Mouse (Mus musculus) erythroblast, embryonic 14.5 days (primary cell): ENCODE data around the gene Tbx2.

Experiments used
- GATA1 ChIP-seq: IDR thresholded peaks from 2 replicates; pipeline ENCODE4 v1.6.1; 2012; ENCODE audit warnings: low read length, inconsistent platforms, mixed read lengths
- TAL1 ChIP-seq: IDR thresholded peaks from 3 replicates; pipeline ENCODE4 v1.6.1; 2012; ENCODE audit warnings: low read length, inconsistent platforms, mixed read lengths

DNA sequence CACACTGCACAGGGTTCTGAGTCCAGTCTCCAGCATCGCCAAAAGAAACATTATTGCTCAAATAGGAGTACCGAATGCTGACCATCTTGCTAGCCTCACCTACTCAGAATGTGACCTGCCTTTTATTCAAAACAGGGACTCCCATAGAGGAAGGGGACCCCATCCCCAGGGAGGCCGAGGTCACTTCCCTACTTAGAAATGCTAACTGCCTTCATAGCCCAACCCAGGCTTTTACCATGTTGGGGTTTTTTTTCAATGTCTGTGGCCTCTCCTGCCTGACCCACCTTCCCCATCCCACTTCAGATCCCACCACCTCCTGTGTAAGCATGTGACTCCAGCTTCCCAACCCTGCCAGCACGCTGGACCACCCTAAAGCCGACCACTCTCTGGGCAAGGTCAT lies 20.7 kb upstream of the Tbx2 start:
- TF ChIP-seq GATA1 (no peak), TAL1 (no peak)
